Mouse (Mus musculus): ENCODE results near the gene Heatr1. TPM values are rescaled to one million over a fixed set of nuclear protein-coding genes. Genes with fewer than 3 reads are reported as not detected.

Gene Heatr1
- total and polyA plus RNA-seq, 3 experiments, result 69.6 to 149 (median 92.3) TPM

GRCm38 (mm10) chr13:12453150-12453549, 58.3 kb downstream of the Heatr1 start:
- Histone ChIP-seq H3K4me1 (ENCODE audit: control insufficient read depth in 1 of 2, insufficient read depth in 2 of 2) (0 out of 4 replicates have a peak, but pooled peaks cover 0 to 3% of the 10 kb centered on the region in 2 experiments), H3K4me2 (ENCODE audit: insufficient read depth, low read depth, poor library complexity, severe bottlenecking) (no peak overlapping the region), H3K9ac (ENCODE audit: insufficient read depth, low read depth) (no peak overlapping the region), H3K79me2 (replicated peaks; ENCODE audit: control insufficient read depth, extremely low read depth, insufficient read depth, poor library complexity, severe bottlenecking) (no peaks in the 10 kb centered on the region), H3K27ac (ENCODE audit: insufficient read depth, low read depth) (no peak overlapping the region), H3K4me3 (replicated peaks in 1 of 3; ENCODE audit: low read depth in 2 of 3, low read length in 2 of 3, poor library complexity in 1 of 3) (no peak overlapping the region), H3K36me3 (replicated peaks in 1 of 2; ENCODE audit: control insufficient read depth in 1 of 2, insufficient read depth in 1 of 2, low read length in 1 of 2) (peaks cover 68 to 82% of the 10 kb centered on the region in 2 experiments), H3K27me3 (replicated peaks) (no peaks in the 10 kb centered on the region), H3K9me3 (replicated peaks; ENCODE audit: low read length) (no peaks in the 10 kb centered on the region)
- in situ Hi-C loops (cut with MboI; ENCODE audit: low pct_ligation_motif_present, low pct_unique_long_range_greater_than_20kb, low sequenced_read_pairs), result no loop called here
- DNase-seq (ENCODE audit: extremely low read depth), result no peak
- no peak for TF ChIP-seq USF1 (IDR thresholded peaks at IDR 0.05; ENCODE audit: low read depth, low read length)
- TF ChIP-seq SMC3 (IDR thresholded peaks at IDR 0.05; ENCODE audit: low read depth, low read length), result no peak
- TF ChIP-seq USF2 (conservative IDR thresholded peaks at IDR 0.05; ENCODE audit: low read depth, low read length), result no peak
- TF ChIP-seq POLR2A (IDR thresholded peaks at IDR 0.05; ENCODE audit: low read depth, low read length), result no peak
- TF ChIP-seq ETS1 (conservative IDR thresholded peaks at IDR 0.05; ENCODE audit: low read depth, low read length), result no peak
- TF ChIP-seq MEF2A (IDR thresholded peaks at IDR 0.05; ENCODE audit: borderline replicate concordance, low read depth, low read length), result no peak
- no peak for TF ChIP-seq MXI1 (IDR thresholded peaks at IDR 0.05; ENCODE audit: low read depth, low read length)
- no peak for TF ChIP-seq GABPA (IDR thresholded peaks at IDR 0.05; ENCODE audit: insufficient replicate concordance, low read depth, low read length)
- TF ChIP-seq IRF4 (IDR thresholded peaks at IDR 0.05; ENCODE audit: low read depth, low read length), result no peak
- dilution Hi-C loops (cut with MboI; ENCODE audit: extremely low pct_ligation_motif_present, extremely low pct_unique_long_range_greater_than_20kb, low sequenced_read_pairs), result no loop called here

GRCm38 (mm10) chr13:12454686-12455390, 60.0 kb downstream of the Heatr1 start:
- H3K27ac ChIP-seq (ENCODE audit: insufficient read depth, low read depth), result no peak overlapping the region
- dilution Hi-C loops (cut with MboI; ENCODE audit: extremely low pct_ligation_motif_present, extremely low pct_unique_long_range_greater_than_20kb, low sequenced_read_pairs) (no loop called here), in situ Hi-C loops (cut with MboI; ENCODE audit: low pct_ligation_motif_present, low pct_unique_long_range_greater_than_20kb, low sequenced_read_pairs) (no loop called here)
- no peak overlapping the region for H3K9ac ChIP-seq (ENCODE audit: insufficient read depth, low read depth)
- no peak for DNase-seq (ENCODE audit: extremely low read depth)
- H3K9me3 ChIP-seq (replicated peaks; ENCODE audit: low read length), result no peaks in the 10 kb centered on the region
- no peak for TF ChIP-seq MXI1 (IDR thresholded peaks at IDR 0.05; ENCODE audit: low read depth, low read length)
- TF ChIP-seq POLR2AphosphoS2 (IDR thresholded peaks at IDR 0.05; ENCODE audit: low read depth, low read length), result no peak
- TF ChIP-seq JUN (IDR thresholded peaks at IDR 0.05; ENCODE audit: insufficient read depth, low read depth, low read length), result no peak
- no peak for TF ChIP-seq RAD21 (IDR thresholded peaks at IDR 0.05; ENCODE audit: low read depth, low read length)
- no peak for TF ChIP-seq ZMIZ1 (IDR thresholded peaks at IDR 0.05; ENCODE audit: low read depth, low read length)
- TF ChIP-seq MYC (IDR thresholded peaks at IDR 0.05; ENCODE audit: low read depth, low read length), result no peak
- TF ChIP-seq ELF1 (IDR thresholded peaks at IDR 0.05; ENCODE audit: low read depth, low read length), result no peak
- TF ChIP-seq EP300 (IDR thresholded peaks at IDR 0.05; ENCODE audit: low read length), result no peak
- no peak for TF ChIP-seq MEF2A (IDR thresholded peaks at IDR 0.05; ENCODE audit: borderline replicate concordance, low read depth, low read length)
- no peak for TF ChIP-seq SIN3A (IDR thresholded peaks at IDR 0.05; ENCODE audit: low read length)
- no peak for TF ChIP-seq TBP (conservative IDR thresholded peaks at IDR 0.05; ENCODE audit: low read depth, low read length)
- TF ChIP-seq IRF4 (IDR thresholded peaks at IDR 0.05; ENCODE audit: low read depth, low read length), result no peak
- TF ChIP-seq RCOR1 (conservative IDR thresholded peaks at IDR 0.05; ENCODE audit: low read depth, low read length), result no peak
- no peak for TF ChIP-seq JUND (conservative IDR thresholded peaks at IDR 0.05; ENCODE audit: low read depth, low read length)
- TF ChIP-seq NELFE (IDR thresholded peaks at IDR 0.05; ENCODE audit: low read depth, low read length), result no peak
- TF ChIP-seq NRF1 (IDR thresholded peaks at IDR 0.05; ENCODE audit: low read depth, low read length), result no peak
- peaks cover 3 to 8% of the 10 kb centered on the region in 2 experiments for H3K4me1 ChIP-seq (ENCODE audit: control insufficient read depth in 1 of 2, insufficient read depth in 2 of 2)
- 0 out of 2 replicates have a peak, but pooled peaks cover 3% of the 10 kb centered on the region for H3K79me2 ChIP-seq (replicated peaks; ENCODE audit: control insufficient read depth, extremely low read depth, insufficient read depth, poor library complexity, severe bottlenecking)
- no peaks in the 10 kb centered on the region for H3K27me3 ChIP-seq (replicated peaks)
- H3K4me2 ChIP-seq (ENCODE audit: insufficient read depth, low read depth, poor library complexity, severe bottlenecking), result no peak overlapping the region
- peaks cover 70 to 86% of the 10 kb centered on the region in 2 experiments for H3K36me3 ChIP-seq (replicated peaks in 1 of 2; ENCODE audit: control insufficient read depth in 1 of 2, insufficient read depth in 1 of 2, low read length in 1 of 2)
- no peak overlapping the region for H3K4me3 ChIP-seq (replicated peaks in 1 of 3; ENCODE audit: low read depth in 2 of 3, low read length in 2 of 3, poor library complexity in 1 of 3)

Measured in CH12.LX (cell line).